Mouse (Mus musculus) megakaryocyte, embryonic 14.5 days (primary cell): ENCODE measurements around the gene Bola2. TPM values are rescaled to one million over a fixed set of nuclear protein-coding genes. Genes with fewer than 3 reads are reported as not detected.

Experiments used
- H3K27me3 ChIP-seq: replicated peaks from 2 replicates; pipeline ENCODE3; 2012; ENCODE audit warnings: inconsistent platforms
- H3K36me3 ChIP-seq: replicated peaks from 2 replicates; pipeline ENCODE3; 2012; ENCODE audit warnings: low read length, inconsistent platforms, mixed read lengths
- H3K4me1 ChIP-seq: 2 replicates; pipeline ENCODE4 v1.6.1; 2012; ENCODE audit warnings: inconsistent platforms
- H3K4me3 ChIP-seq: replicated peaks from 2 replicates; pipeline ENCODE3; 2012; ENCODE audit warnings: moderate library complexity, mild to moderate bottlenecking, inconsistent platforms
- H3K9me3 ChIP-seq: 2 replicates; pipeline ENCODE4 v1.6.1; 2012; ENCODE audit warnings: inconsistent platforms
- FLI1 ChIP-seq: IDR thresholded peaks from 2 replicates; pipeline ENCODE4 v1.6.1; 2012; ENCODE audit warnings: low read length, inconsistent platforms, mixed read lengths
- GATA1 ChIP-seq: IDR thresholded peaks from 3 replicates; pipeline ENCODE4 v1.6.1; 2012; ENCODE audit warnings: mixed read lengths, low read length, inconsistent platforms, borderline replicate concordance
- polyA plus RNA-seq: library from polyadenylated mRNA; stranded (reverse); fragments of >175 nt; gene quantifications from 2 replicates; pipeline ENCODE4 v1.2.3, GENCODE M21; 2012; ENCODE audit warnings: low replicate concordance; ENCODE audit not compliant: insufficient read depth

Gene Bola2
- polyA plus RNA-seq: 185 and 696 TPM in 2 replicates

DNA sequence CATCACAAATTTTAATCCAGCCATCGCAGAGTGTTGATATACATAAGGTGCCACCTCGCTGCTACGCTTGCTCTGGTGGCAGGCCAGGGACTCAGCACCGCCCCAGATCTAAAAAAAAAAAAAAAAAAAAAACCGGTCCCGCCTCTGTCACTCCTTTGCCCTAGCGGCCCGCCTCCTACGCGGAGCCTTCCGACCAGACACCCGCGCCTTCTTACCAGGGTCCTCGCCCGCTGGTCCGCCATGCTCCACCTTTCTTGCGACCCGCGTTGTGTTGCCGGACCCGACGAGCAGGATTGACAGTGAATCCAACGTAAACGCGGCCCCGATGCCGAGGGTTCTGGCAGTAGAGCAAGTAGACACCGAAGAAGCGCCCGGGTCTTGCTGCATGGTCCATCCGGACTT is at the start of gene Bola2:
Gene Bola2, plus strand, starts transcription at position 192 of the 402 bp plus-strand sequence.
- Histone ChIP-seq H3K36me3 (peaks cover 64% of the 10 kb centered on the region), H3K4me3 (peak within 1 kb of the TSS; percentile 96), H3K27me3 (no peaks in the 10 kb centered on the region), H3K4me1 (peaks cover 75% of the 10 kb centered on the region), H3K9me3 (no peaks in the 10 kb centered on the region)
- TF ChIP-seq FLI1: no peak
- no peak for TF ChIP-seq GATA1

DNA sequence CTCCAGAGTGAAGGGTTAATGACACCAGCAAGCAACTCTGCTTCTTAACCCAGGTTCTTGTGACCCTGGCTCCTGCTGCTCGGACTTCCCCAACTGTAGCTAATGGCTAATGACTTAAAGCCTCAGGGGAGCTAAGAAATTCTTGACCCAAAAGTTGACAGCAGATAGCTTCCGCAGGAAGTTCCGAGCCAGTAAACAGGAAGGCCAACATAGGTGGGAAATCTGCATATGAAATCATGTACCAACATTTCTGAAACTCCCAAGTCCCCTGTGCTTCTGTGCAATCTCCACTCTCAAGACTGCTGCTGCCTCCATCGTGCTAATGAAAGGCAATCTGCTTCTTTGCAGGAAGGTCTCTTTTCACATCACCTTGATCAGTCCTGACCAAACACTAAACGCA is 49.5 kb upstream of the Bola2 start:
- no peaks in the 10 kb centered on the region for H3K9me3 ChIP-seq
- no peak overlapping the region for H3K4me3 ChIP-seq
- peaks cover 81% of the 10 kb centered on the region for H3K4me1 ChIP-seq
- H3K27me3 ChIP-seq: no peaks in the 10 kb centered on the region
- H3K36me3 ChIP-seq: peaks cover 12% of the 10 kb centered on the region
- TF ChIP-seq FLI1 (no peak), GATA1 (no peak)

DNA sequence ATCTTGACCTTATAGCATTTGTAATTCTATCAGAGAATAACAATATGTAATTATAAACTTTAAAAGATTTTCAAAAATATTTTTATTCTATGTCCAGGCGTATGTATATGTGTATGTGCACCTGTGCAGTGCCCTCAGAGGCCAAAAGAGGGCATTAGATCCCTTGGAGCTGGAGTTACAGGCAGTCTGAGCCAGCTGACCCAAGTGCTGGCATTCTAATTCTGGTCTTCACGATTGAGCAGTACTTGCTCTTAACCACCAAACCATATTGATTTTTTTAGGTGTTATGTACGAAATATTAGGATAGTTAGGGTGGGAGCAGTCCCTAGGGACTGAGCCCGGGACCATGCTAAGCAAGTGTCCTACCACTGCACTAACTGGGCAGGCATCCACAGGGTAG is 46.7 kb upstream of the Bola2 start:
- peaks cover 8% of the 10 kb centered on the region for H3K36me3 ChIP-seq
- H3K4me3 ChIP-seq: peak overlapping the region; percentile 99
- H3K27me3 ChIP-seq: no peaks in the 10 kb centered on the region
- TF ChIP-seq FLI1: no peak
- no peak for TF ChIP-seq GATA1
- H3K4me1 ChIP-seq: peaks cover 90% of the 10 kb centered on the region
- no peaks in the 10 kb centered on the region for H3K9me3 ChIP-seq

DNA sequence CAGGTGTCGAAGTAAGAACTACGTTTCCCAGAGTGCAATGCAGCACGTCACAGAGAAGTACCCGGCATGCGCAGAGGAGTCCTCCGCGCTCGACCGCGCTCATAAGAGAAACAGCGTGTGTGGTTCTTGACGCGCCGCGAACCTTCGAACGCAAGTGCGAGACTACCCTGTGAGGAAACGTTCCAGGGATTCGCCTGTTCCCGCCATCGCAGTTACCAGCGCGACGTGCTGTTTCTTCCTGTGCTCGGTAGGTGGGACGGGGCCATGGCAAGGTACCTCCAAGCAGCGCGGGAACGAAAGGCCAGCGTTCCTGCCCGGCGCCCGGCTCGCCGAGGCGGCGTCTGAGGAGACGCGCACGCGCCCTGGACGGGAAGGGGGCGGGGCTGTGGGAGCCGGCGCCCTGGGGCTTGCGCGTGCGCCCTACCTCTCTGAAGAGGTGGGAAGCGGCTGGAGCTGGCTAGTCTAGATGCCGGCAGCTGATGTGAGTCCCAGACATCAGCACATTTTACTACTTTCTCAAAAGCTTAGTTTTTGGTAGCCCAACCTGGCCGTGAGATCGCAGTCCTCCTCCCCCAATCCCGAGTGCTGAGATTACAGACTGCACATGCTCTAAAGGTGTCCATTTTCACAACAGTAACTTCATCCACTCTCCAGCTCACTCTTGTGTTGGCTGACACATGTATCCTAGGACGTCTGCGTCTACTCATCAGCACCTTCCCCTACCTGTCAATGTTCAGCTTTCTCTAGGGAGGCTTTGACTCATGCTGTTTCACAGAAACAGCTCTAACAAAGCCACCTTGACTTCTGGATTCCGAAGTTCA is 45.8 kb upstream of the Bola2 start, which contains the start of gene Sgf29:
Gene Sgf29, plus strand, starts transcription at position 79 of the 821 bp plus-strand sequence.
- TF ChIP-seq GATA1 (no peak), FLI1 (no peak)
- Histone ChIP-seq H3K9me3 (no peaks in the 10 kb centered on the region), H3K27me3 (no peaks in the 10 kb centered on the region), H3K4me3 (peak within 1 kb of the TSS; percentile 99), H3K36me3 (no peaks in the 10 kb centered on the region), H3K4me1 (peaks cover 90% of the 10 kb centered on the region)

DNA sequence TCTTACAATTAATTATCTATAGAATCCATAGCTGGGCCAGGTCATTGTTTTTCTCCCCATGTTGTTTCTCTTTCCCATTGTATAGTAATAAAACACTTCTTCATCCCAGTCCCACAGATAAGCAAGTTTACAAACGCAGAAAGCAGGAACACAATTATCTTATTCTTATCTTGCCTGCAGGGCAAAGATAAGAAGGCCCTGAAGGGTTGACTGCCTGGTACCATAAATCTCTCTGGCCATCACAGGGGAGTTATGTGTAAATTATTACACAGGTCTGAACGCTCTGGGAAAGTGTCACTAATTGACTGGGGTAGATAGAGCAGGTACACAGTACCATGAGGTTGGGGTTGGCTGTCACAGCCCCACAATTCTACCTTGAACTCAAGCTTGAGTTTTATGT is 44.3 kb upstream of the Bola2 start:
- TF ChIP-seq GATA1 (no peak), FLI1 (no peak)
- no peak overlapping the region for H3K4me3 ChIP-seq
- no peaks in the 10 kb centered on the region for H3K27me3 ChIP-seq
- H3K36me3 ChIP-seq: no peaks in the 10 kb centered on the region
- H3K4me1 ChIP-seq: peaks cover 88% of the 10 kb centered on the region
- H3K9me3 ChIP-seq: no peaks in the 10 kb centered on the region

DNA sequence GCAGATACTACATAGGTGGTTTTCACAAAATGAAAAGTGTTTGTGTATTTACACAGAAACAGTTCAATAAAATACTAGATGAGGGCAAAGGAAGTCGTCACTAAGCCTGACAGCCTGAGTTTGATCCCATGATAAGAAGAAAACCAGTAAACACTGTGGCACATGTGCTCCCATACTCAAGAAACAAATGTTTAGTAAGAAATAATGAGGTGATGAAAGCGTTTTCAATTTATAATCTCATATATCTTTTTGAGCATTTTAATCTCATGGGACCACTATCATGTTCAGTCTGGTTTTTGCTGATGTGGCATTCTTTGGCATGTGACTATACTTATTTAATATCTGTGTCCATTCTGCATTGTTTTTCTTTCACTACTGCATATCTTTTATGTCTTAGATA is 41.2 kb upstream of the Bola2 start:
- TF ChIP-seq FLI1 (no peak), GATA1 (no peak)
- Histone ChIP-seq H3K4me3 (no peak overlapping the region), H3K9me3 (no peaks in the 10 kb centered on the region), H3K36me3 (peaks cover 2% of the 10 kb centered on the region), H3K4me1 (peaks cover 90% of the 10 kb centered on the region), H3K27me3 (no peaks in the 10 kb centered on the region)

DNA sequence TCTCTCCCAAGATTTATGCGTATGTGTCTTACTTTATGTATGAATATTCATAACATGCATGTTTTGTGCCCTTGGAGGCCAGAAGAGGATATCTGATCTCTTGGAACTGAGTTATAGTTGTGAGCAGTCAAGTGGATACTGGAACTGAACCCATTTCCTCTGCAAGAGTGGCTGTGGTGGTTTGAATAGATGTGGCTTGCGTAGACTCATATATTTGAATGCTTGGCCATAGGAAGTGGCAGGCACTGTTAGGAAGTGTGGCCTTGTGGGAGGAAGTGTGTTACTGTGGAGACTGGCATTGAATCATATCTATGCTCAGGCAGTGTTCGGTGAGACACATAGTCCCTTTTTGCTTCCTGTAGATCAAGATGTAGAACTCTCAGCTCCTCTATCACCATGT is 39.5 kb upstream of the Bola2 start:
- Histone ChIP-seq H3K4me3 (peak overlapping the region; percentile 60), H3K4me1 (peaks cover 80% of the 10 kb centered on the region), H3K36me3 (peaks cover 4% of the 10 kb centered on the region), H3K9me3 (no peaks in the 10 kb centered on the region), H3K27me3 (no peaks in the 10 kb centered on the region)
- TF ChIP-seq GATA1 (no peak; the same call in 2 of the 3 replicates), FLI1 (0 out of 2 replicates have a peak, but pooled peaks have one; percentile 36)

DNA sequence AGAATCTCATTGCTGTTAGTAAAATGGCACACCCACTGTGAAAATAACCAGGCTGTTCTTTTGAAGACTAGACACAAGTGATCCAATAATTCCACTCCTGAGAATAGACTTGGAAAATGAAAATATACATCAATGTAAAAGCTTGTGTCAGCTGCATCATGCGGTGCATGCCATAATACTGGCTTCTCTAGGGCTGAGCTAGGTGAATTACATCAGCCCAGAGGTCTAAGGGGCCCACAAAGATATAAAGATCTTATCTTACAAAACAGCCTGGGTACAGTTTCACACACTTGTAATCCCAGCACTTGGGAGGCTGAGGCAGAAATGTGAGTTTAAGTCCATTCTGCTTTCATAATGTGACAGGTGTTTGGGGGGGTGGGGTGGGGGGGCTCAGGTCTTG is 37.7 kb upstream of the Bola2 start:
- Histone ChIP-seq H3K4me1 (peaks cover 73% of the 10 kb centered on the region), H3K27me3 (no peaks in the 10 kb centered on the region), H3K4me3 (no peak overlapping the region), H3K36me3 (peaks cover 19% of the 10 kb centered on the region), H3K9me3 (no peaks in the 10 kb centered on the region)
- no peak for TF ChIP-seq FLI1
- no peak for TF ChIP-seq GATA1

DNA sequence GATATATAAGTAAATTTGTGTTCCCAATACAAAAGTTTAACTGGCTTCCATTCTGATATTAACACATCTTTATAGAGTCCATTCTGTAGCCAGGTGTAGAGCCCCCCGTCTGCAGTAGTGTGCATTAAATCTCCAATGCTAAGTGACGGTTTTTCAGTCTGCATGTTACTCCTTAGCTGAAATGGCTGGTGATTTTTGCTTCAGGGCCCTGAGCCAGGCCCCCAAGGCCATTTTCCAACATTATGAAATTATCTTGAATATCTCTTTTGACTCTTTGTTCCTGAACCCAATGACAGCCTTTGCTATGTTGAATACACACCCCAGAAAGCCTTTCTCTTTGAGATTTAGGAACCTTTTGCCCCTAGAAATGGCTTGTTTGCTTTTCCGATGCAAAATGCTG is 35.4 kb upstream of the Bola2 start:
- TF ChIP-seq GATA1 (no peak), FLI1 (no peak)
- Histone ChIP-seq H3K4me3 (no peak overlapping the region), H3K27me3 (no peaks in the 10 kb centered on the region), H3K4me1 (peaks cover 72% of the 10 kb centered on the region), H3K9me3 (no peaks in the 10 kb centered on the region), H3K36me3 (peaks cover 41% of the 10 kb centered on the region)

DNA sequence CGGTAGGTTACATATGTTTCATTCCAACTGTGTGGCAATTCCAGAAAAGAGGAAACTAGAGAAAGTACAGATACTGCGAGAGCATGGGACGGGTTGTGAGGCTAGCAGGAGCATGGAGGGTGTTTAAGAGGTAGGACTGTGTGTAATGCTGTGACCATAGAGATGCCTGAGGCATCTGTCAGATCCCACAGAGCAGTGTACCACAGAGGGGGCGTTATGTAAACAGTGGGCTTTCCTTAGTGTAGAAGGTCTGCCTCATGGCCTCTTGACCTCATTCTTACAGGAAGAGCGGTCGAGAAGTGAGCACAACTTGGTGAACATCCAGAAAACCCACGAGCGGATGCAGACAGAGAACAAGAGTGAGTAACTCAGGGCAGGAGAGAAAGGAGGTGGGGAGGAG is 31.6 kb upstream of the Bola2 start:
- peaks cover 74% of the 10 kb centered on the region for H3K36me3 ChIP-seq
- H3K9me3 ChIP-seq: no peaks in the 10 kb centered on the region
- no peak for TF ChIP-seq FLI1
- TF ChIP-seq GATA1: no peak
- H3K4me3 ChIP-seq: no peak overlapping the region
- H3K27me3 ChIP-seq: no peaks in the 10 kb centered on the region
- H3K4me1 ChIP-seq: peaks cover 76% of the 10 kb centered on the region

DNA sequence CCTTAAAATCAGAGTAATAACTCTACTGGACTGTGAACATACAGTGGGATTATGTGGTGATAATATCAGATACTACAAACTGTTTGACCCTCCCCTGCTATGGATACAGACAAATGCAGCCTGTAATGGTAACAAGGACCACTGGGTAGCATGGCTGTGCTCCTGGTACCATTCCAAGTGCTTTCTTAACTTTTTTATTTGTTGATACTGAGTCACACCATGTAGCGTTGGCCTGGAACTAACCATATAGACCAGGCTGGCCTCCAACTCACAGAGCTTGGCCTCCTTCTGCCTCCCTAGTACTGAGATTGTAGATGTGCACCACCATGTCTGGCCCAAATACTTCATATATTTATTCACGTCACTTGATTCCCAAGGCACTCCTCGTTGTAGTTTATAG is 29.9 kb upstream of the Bola2 start:
- TF ChIP-seq GATA1 (no peak), FLI1 (no peak)
- Histone ChIP-seq H3K27me3 (no peaks in the 10 kb centered on the region), H3K36me3 (peaks cover 90% of the 10 kb centered on the region)

More for the DNA sequence above, 29.9 kb upstream of the Bola2 start:
- Histone ChIP-seq H3K9me3 (no peaks in the 10 kb centered on the region), H3K4me3 (no peak overlapping the region), H3K4me1 (peaks cover 84% of the 10 kb centered on the region)
